Mouse (Mus musculus) left cerebral cortex, adult 9 months (tissue): Measurements from ENCODE around the gene Spi1.
"Not testable (repeated sequence)": the region's sequence is repeated elsewhere in the genome, so short reads cannot be mapped to it uniquely, and the experiment has no call there.

ENCODE experiments used
- DNase-seq, 2 experiments: peaks; one replicate each; pipeline ENCODE4 v3.0.0; 2022; ENCODE audit warnings: low spot score in 2 of 2

Gene Spi1

GRCm38 (mm10) chr2:91096524-91096923 lies 14.3 kb downstream of the Spi1 start:
- no peak for DNase-seq

- DNase-seq = no peak
Observed at GRCm38 (mm10) chr2:91097015-91097414, 14.8 kb downstream of the Spi1 start.

GRCm38 (mm10) chr2:91098156-91098555 lies 16.0 kb downstream of the Spi1 start:
- DNase-seq = no peak

- peak in 1 of 2 experiments; percentile 91 for DNase-seq
Observed at GRCm38 (mm10) chr2:91101124-91101740, 19.0 kb downstream of the Spi1 start.

- no peak for DNase-seq
Observed at GRCm38 (mm10) chr2:91108156-91108555, 26.0 kb downstream of the Spi1 start.

GRCm38 (mm10) chr2:91109241-91109640 lies 27.1 kb downstream of the Spi1 start:
- DNase-seq = no peak

- no peak for DNase-seq
Observed at GRCm38 (mm10) chr2:91109807-91110385, 27.7 kb downstream of the Spi1 start.

- no peak for DNase-seq
Observed at GRCm38 (mm10) chr2:91110429-91110828, 28.2 kb downstream of the Spi1 start.

- not testable (repeated sequence) for DNase-seq
Observed at GRCm38 (mm10) chr2:91111832-91112231, 29.6 kb downstream of the Spi1 start.

- DNase-seq = no peak
Observed at GRCm38 (mm10) chr2:91112491-91112890, 30.3 kb downstream of the Spi1 start.

GRCm38 (mm10) chr2:91113334-91113733 lies 31.1 kb downstream of the Spi1 start:
- no peak for DNase-seq

- DNase-seq = no peak
Observed at GRCm38 (mm10) chr2:91113852-91114251, 31.7 kb downstream of the Spi1 start.

- peak; percentile 59 to 96 for DNase-seq
Observed at GRCm38 (mm10) chr2:91114781-91115577, 32.8 kb downstream of the Spi1 start.

GRCm38 (mm10) chr2:91115578-91115970 lies 33.4 kb downstream of the Spi1 start:
- no peak for DNase-seq

GRCm38 (mm10) chr2:91116842-91117241 lies 34.7 kb downstream of the Spi1 start:
- DNase-seq = no peak

- DNase-seq = no peak
Observed at GRCm38 (mm10) chr2:91117585-91118275, 35.5 kb downstream of the Spi1 start, which contains the start of gene Mybpc3. Gene Mybpc3, plus strand, starts transcription at chr2:91118144.

GRCm38 (mm10) chr2:91118647-91119046 lies 36.5 kb downstream of the Spi1 start:
- DNase-seq = no peak

- DNase-seq = no peak
Observed at GRCm38 (mm10) chr2:91119061-91119460, 36.9 kb downstream of the Spi1 start.

GRCm38 (mm10) chr2:91119551-91119950 lies 37.4 kb downstream of the Spi1 start:
- DNase-seq = no peak

GRCm38 (mm10) chr2:91120261-91120671 lies 38.1 kb downstream of the Spi1 start:
- DNase-seq = no peak

GRCm38 (mm10) chr2:91121011-91121410 lies 38.8 kb downstream of the Spi1 start:
- no peak for DNase-seq

GRCm38 (mm10) chr2:91121497-91121896 lies 39.3 kb downstream of the Spi1 start:
- DNase-seq = no peak
